8 mouse cellular contexts compared by ENCODE assay signal in the genomic region with DNA sequence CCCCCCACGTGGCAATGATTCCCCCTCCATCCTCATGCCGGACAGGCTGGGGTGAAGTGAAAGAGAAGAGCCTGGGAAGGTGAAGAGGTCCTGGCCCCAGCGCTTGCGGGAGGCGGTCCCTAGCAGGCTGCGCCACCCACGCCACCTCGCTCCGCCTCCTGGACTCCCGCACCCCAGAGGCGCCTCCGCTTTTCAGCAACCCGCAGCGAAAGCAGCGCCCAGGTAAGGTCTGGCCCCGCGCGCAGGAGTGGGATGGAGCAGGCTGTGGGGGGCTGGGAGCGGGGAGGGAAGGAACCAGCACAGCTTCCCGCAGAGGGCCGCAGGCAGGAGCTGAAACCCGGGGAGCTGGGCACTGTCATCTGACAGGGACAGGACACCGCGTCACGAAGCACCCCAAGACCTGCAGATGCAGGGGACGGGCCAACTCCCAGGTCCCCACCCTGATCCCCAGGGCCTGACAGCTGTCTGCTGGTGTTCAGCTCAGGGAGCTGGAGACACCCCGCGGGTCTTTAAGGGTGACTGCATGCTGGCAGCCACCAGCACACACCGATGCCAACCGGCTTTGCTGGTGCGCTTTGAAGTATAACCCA. TPM values are rescaled to one million over a fixed set of nuclear protein-coding genes. Genes with fewer than 3 reads are reported as not detected.
DNase-seq lines count a peak whose midpoint lies in the region; ATAC-seq and TF ChIP-seq lines count a peak whose summit lies in the region.

A gene (plus strand): TSS at position 157 of the 590 bp plus-strand sequence.

- no peaks in the 10 kb centered on the region; the same call in 1 of the 2 replicates for H3K4me1 ChIP-seq in bone marrow, adult 2 months (ENCODE audit: control insufficient read depth, insufficient read depth, low read length)
- H3K4me1 ChIP-seq in forebrain, embryonic 14.5 days (ENCODE audit: control insufficient read depth, insufficient read depth, low read length): no peaks in the 10 kb centered on the region
- peaks cover 7% of the 10 kb centered on the region for H3K4me1 ChIP-seq in liver, embryonic 12.5 days
- peaks cover 20% of the 10 kb centered on the region for H3K4me1 ChIP-seq in neural tube, embryonic 15.5 days

- H3K9me3 ChIP-seq in forebrain, embryonic 14.5 days (replicated peaks; ENCODE audit: control insufficient read depth, low read length): no peaks in the 10 kb centered on the region
- no peaks in the 10 kb centered on the region for H3K9me3 ChIP-seq in liver, embryonic 12.5 days (replicated peaks)
- no peaks in the 10 kb centered on the region for H3K9me3 ChIP-seq in neural tube, embryonic 15.5 days (replicated peaks)

- H3K36me3 ChIP-seq in forebrain, embryonic 14.5 days (ENCODE audit: control insufficient read depth, insufficient read depth, low read length): no peaks in the 10 kb centered on the region
- no peaks in the 10 kb centered on the region for H3K36me3 ChIP-seq in liver, embryonic 12.5 days
- no peaks in the 10 kb centered on the region for H3K36me3 ChIP-seq in neural tube, embryonic 15.5 days

- peak within 1 kb of the TSS; percentile 63 for H3K9ac ChIP-seq in forebrain, embryonic 14.5 days (ENCODE audit: low read length)
- peak within 1 kb of the TSS; percentile 35; the same call in 1 of the 2 replicates for H3K9ac ChIP-seq in liver, embryonic 12.5 days
- H3K9ac ChIP-seq in neural tube, embryonic 15.5 days (replicated peaks): peak within 1 kb of the TSS; percentile 57

- no peak for TF ChIP-seq CTCF in bone marrow, adult 2 months (IDR thresholded peaks at IDR 0.05; ENCODE audit: control insufficient read depth, insufficient read depth, low read length)

- TF ChIP-seq POLR2A in bone marrow, adult 2 months (IDR thresholded peaks at IDR 0.05; ENCODE audit: borderline replicate concordance, control insufficient read depth, low read depth, low read length): no peak

- peak within 1 kb of the TSS; percentile 15 for H3K4me3 ChIP-seq in bone marrow, adult 2 months (replicated peaks; ENCODE audit: control insufficient read depth, low read depth, low read length)
- peak within 1 kb of the TSS; percentile 34 for H3K4me3 ChIP-seq in forebrain, embryonic 14.5 days (ENCODE audit: low read depth, low read length)
- H3K4me3 ChIP-seq in liver, embryonic 12.5 days: peak within 1 kb of the TSS; percentile 41
- peak within 1 kb of the TSS; percentile 44 for H3K4me3 ChIP-seq in neural tube, embryonic 15.5 days (replicated peaks)

- H3K27ac ChIP-seq in bone marrow, adult 2 months (ENCODE audit: control insufficient read depth, insufficient read depth, low read depth, low read length, poor library complexity): no peak within 1 kb of the TSS
- no peak within 1 kb of the TSS for H3K27ac ChIP-seq in forebrain, embryonic 14.5 days (ENCODE audit: low read depth, low read length)
- H3K27ac ChIP-seq in liver, embryonic 12.5 days: no peak within 1 kb of the TSS
- H3K27ac ChIP-seq in neural tube, embryonic 15.5 days (replicated peaks): no peak within 1 kb of the TSS

- peak within 1 kb of the TSS; percentile 73 for H3K4me2 ChIP-seq in forebrain, embryonic 14.5 days (ENCODE audit: low read length)
- peak within 1 kb of the TSS; percentile 72 for H3K4me2 ChIP-seq in liver, embryonic 12.5 days
- H3K4me2 ChIP-seq in neural tube, embryonic 15.5 days: peak within 1 kb of the TSS; percentile 81

- peak; percentile 34; the same call in 1 of the 2 replicates for ATAC-seq in forebrain, embryonic 14.5 days
- ATAC-seq in liver, embryonic 12.5 days: peak; percentile 54; the same call in 1 of the 2 replicates
- peak; percentile 81 for ATAC-seq in neural tube, embryonic 15.5 days (ENCODE audit: low FRiP score)

- peaks cover 14% of the 10 kb centered on the region for H3K27me3 ChIP-seq in forebrain, embryonic 14.5 days (replicated peaks; ENCODE audit: control insufficient read depth, insufficient read depth, low read length)
- peaks cover 60% of the 10 kb centered on the region for H3K27me3 ChIP-seq in liver, embryonic 12.5 days (replicated peaks)
- H3K27me3 ChIP-seq in neural tube, embryonic 15.5 days (replicated peaks): peaks cover 21% of the 10 kb centered on the region

- WGBS in bone marrow, adult 2 months: under 1% methylated on average over 31 of the region's 31 CpGs
- WGBS in forebrain, embryonic 14.5 days: 2% methylated on average over 31 of the region's 31 CpGs
- 15% methylated on average over 31 of the region's 31 CpGs for WGBS in liver, embryonic 12.5 days (ENCODE audit: insufficient replicate concordance)
- WGBS in neural tube, embryonic 15.5 days: 2% methylated on average over 31 of the region's 31 CpGs

- DNase-seq in layer of hippocampus, adult 11-12 months (ENCODE audit: low spot score): peak; percentile 9
- DNase-seq in layer of hippocampus, adult 9-10 months (ENCODE audit: low spot score): no peak
- peak; percentile 29 for DNase-seq in forebrain, embryonic 14.5 days (ENCODE audit: low spot score)
- peak; percentile 8 for DNase-seq in kidney, adult 9 months
- DNase-seq in spleen, postnatal 36 days (ENCODE audit: low spot score in 2 of 2): no peak

RNA-seq across cellular contexts. Expression of the gene that starts here (rescaled TPM):
- 0.56 TPM in 1 of 2 replicates, not detected in the other for polyA plus RNA-seq in bone marrow, adult 2 months (2011; ENCODE audit: insufficient read depth, insufficient read length, low replicate concordance, missing spikeins)
- 1.1 and 1.5 TPM in 2 replicates for polyA plus RNA-seq in forebrain, embryonic 14.5 days (2014; fragmentation: Nextera tagmentation; extraction: Ambion mirVana)
- polyA plus RNA-seq in liver, embryonic 12.5 days (2016; fragmentation: Nextera tagmentation; extraction: Ambion mirVana): 0.05 TPM in 1 of 2 replicates, not detected in the other
- polyA plus RNA-seq in neural tube, embryonic 15.5 days (2015; fragmentation: Nextera tagmentation; extraction: Ambion mirVana): 4.8 and 5.0 TPM in 2 replicates

Comparison
In these comparisons a context has a peak if more than half of its experiments do, and no peak if none do; other contexts are left out.
1. DNase-seq: peak in layer of hippocampus, adult 11-12 months (single experiment), forebrain, embryonic 14.5 days (single experiment) and kidney, adult 9 months (single experiment); none in layer of hippocampus, adult 9-10 months (single experiment) and spleen, postnatal 36 days (0 of 2).
2. Peak in ATAC-seq, H3K4me3 ChIP-seq, H3K9ac ChIP-seq and H3K4me2 ChIP-seq in liver, embryonic 12.5 days; RNA of the gene not detected or under 1 TPM.
3. Peak in every context shown above with its lines, with median percentiles within 50 percentile points of each other: H3K4me3 ChIP-seq, ATAC-seq, H3K4me2 ChIP-seq and H3K9ac ChIP-seq.